Mouse (Mus musculus) kidney, postnatal 4 days (tissue): ENCODE data around the gene Arhgap32.
"Not testable (repeated sequence)": the region's sequence is repeated elsewhere in the genome, so short reads cannot be mapped to it uniquely, and the experiment has no call there.

Source experiments
- DNase-seq, 2 experiments: peaks; one replicate each; pipeline ENCODE4 v3.0.0; 2021; ENCODE audit warnings: mixed read lengths in 2 of 2

Arhgap32 gene

DNA sequence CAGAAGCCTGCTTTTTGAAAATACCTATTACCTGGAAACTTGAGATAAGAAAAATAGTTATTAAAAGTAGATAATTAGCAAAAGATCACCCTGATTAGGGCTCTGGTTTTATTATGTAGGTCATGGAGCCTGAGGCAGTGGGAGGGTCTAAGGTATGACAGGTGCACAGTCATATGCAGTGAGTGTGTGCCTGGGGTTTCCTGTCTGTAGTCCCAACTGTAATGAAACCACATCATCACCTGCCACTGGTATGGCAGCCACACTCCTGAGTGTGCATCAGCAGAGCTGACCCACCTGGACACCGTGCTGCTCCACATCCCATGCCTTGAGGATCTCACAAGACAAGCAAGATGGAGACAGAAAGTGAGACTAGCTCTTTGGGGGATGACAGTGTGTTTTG, at the start of gene Arhgap32:
Arhgap32 (plus strand) TSS at position 351 of the 400 bp plus-strand sequence.
- no peak for DNase-seq

DNA sequence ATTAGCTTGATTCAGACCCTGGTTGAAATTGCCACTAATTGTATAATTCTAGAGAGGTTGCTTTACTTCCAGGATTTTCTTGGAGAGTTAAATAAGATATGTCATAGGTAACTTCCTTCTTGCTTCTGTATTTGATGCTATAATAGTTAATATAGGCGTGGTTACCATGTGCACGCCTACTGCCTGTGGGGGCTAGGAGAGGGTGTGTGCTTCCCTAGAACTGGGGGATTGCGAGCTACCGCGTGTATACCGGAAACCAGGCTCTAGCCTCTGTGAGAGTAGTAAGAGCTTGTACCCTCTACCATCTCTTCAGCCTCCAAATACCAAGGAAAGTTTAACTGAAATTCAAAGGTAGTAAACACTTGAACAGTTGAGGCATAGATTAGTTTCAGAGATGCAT, 43.2 kb upstream of the Arhgap32 start:
- no peak for DNase-seq

DNA sequence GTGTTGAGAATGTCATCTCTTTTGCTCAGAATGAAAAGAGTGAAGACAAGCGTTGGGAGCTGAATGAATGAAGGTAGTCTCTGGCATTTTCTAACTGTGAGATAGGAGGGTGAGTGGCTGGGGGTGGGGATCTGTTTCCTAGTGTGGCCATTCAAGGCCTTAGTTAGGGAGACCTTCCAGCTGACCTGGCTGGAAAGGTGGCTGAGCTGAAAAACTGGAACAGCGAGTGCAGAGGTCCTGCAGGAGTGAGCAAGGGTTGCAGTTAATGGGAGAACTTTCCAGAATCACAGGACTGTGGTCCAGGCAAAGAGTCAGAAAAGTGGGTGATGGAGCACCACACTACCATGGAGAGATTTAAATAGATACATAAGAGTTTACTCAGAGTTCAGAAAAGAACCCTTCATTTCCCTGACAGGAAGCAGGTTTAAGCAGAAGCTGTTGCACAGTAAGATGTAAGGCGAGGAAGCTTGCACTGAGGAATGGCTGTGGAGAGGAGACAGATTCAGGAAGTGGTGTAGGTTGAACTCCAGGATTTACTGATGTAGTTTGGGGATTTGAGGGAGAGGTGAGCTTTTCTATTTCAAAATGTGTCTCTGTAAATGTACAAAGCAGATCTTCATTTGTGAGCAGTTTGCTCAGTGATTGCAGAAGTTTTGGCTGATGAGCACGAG, 27.7 kb upstream of the Arhgap32 start:
- DNase-seq: no peak

DNA sequence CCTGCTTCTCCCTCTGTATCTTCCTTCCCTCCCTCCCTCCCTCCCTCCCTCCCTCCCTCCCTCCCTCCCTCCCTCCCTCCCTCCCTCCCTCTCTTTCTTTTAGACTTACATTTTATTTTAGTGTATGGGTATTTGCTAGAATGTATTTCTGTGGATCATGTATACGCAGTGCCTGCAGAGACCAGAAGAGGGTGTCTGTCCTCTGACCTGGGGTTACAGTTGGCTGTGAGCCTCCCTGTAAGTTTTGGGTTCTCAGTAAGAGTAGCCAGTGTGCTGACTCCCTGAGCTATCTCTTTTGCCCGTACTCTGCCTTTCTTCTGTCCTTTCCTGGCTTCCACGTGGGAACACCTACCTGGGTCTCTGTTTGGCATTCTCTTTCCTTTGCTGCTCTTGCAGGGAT, 27.1 kb upstream of the Arhgap32 start:
- DNase-seq: peak in 1 of 2 experiments; percentile 21

DNA sequence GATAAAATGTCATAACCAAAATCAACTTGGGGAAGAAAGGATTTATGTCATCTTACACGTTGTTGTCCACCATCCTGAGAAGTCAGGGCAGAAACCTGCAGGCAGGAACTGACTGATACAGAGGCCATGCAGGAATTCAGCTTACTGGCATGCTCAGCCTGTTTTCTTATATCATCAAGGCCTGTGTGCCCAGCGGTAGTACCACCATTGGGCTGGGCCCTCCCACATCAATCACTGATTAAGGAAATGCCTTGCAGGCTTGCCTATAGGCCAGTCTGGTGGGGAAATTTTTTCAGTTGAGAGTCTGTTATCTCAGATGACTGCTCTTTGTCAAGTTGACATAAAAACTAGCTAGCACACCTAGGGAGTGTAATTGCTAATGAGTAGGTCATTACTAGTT, 22.5 kb upstream of the Arhgap32 start:
- no peak for DNase-seq

DNA sequence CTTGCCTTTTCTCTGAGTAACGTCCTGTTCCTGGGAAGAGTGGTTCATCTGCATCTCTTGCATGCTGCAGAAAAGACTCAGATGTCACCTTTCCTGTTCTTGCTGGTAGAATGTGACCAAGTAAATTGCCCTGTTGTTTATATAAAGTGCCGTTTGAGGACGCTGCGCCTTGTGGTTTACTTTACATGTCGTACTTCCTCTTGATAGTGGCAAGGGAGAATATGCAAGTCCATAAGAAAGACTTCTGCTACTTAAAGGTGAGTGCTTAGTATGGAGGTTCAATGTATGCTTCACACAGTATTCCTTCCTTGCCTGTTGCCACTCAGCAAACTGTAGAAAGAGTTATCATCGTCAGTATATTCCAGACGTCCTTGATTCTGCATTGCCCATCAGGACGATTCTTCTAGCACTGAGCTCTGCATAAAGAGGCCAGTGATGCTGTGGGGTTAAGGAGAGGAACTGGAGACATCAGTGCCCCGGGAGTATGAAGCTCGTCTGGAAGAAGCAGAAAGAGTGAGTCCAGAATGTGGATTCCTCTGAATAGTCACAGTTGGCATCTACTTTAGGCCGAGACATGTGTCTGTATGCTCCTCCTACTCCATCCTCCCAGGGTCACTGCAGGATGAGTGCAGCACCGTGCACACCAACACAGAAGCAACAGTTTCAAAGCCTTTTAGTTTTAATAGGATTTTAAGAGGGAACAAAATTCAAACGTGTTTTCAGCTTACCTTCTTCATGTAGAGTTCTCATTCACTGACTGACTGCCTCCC, 21.4 kb upstream of the Arhgap32 start:
- DNase-seq: no peak

DNA sequence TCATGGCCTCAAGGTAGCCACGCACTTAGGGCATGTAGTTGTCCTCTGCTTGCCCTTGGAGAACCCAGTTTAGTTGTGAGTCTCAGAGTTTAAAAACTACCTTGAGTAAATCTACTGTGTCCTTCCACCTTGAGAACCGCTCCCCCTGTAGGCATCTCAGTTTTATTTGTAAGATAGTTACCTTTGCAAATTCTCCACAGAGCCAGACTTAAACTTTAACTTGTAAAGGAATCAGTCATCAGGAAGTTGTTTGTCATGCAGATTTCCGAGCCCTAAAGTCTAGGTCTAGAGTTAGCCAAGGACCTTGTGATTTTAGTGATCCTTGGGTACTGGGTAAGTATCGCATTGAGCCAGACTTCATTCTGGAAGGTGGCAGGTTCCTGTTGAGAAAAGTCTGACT, 20.4 kb upstream of the Arhgap32 start:
- DNase-seq: no peak

DNA sequence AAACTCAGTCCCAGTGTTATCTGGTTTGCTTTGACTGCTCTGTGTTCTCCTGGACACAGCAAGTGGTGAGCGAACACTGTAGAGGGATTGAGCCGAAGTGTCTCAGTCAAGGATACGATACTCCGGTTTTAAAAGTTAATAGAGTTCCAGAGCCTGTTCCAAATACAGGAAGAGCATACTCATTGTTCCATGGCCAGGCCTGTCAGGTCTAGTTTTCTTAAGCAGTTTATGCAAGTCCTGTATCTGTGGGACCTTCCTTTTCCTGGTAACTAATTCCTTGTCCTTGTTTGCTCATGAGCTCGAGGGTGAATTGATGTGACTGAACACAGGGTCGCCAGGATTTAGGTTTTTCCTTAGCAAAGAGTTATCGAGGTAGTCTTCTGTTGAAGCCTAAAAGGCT, 19.4 kb upstream of the Arhgap32 start:
- DNase-seq: no peak

DNA sequence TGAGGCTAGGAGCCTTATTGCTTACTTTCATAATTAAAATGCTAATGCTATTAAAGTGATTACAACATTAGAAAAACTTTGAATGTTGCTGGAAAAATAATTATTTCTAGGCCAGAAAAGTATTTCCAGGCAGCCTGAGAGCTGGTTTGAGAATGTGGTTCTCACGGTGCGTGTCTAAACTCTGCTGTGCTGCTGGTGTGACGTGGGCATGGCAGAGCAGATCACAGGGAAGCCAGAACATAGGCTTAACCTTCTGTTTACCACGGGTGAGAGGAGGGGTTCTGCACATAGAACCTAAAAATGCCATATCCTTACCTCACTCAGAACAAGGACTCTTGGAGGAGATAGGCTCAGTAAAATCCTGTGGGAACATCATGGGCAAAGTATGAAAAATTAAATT, 18.8 kb upstream of the Arhgap32 start:
- no peak for DNase-seq

DNA sequence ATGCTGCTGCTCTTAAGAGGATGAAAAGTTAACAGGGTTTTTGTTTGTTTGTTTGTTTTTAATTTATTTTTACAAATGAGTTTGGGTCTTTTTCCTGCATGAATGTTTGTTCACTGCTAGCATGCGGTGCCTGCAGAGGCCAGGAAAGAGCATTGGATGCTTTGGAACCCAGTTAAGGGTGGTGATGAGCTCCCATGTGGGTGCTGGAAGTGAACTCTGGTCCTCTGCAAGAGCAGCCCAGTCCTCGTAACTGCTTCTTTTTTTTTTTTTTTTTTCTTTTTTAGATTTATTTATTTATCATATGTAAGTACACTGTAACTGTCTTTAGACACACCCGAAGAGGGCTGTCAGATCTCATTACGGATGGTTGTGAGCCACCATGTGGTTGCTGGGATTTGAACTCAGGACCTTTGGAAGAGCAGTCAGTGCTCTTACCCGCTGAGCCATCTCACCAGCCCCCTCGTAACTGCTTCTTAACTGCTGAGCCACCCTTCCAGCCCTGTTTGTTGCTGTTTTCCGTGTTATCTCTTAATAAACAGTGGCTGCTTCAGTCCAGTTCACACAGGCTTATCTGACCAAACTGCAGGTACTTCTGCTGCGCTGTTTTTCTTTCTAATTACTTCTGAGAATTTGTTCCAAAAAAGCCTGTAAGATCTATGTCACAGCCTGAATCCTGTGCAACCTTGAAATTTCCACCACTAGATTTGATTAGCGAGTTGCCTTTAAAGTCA, 17.3 kb upstream of the Arhgap32 start:
- DNase-seq: no peak

DNA sequence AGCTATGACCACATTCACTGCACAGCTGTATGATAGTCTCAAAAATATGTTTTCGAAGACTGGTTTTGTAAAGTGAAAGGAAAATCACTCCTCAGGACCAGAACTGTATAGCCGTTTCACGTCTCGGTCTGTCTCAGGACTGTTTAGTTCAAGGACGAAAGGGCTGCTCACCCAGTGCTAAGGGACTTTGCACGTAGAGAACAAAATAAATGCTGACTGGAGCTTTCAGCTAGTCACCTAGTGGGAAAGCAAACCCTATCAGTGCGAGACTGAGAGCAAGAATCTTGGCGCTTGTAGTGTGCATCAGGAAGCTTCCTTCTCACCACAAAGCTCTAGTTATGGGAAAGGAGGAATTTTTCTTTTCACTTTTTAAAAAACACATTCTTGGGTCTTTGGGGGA, 15.4 kb upstream of the Arhgap32 start:
- no peak for DNase-seq

DNA sequence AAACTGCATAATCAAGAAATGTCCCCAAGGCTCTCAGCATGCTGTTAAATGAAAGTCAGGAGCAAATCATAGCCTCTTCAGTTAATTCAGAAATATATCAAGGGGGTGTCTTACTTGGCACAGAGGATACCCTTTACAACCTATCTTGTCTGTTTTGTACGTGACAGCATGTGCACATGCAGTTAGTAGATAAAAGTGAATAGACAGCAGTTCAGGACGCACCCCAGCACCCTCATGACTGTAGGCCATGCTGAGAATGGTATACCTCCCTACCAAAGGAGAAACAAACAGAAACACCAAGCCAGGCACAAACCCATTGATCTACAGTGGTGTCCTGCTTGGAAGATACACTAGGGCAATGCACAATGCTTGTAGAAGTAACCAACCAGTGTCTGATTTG, 14.4 kb upstream of the Arhgap32 start:
- DNase-seq: no peak

DNA sequence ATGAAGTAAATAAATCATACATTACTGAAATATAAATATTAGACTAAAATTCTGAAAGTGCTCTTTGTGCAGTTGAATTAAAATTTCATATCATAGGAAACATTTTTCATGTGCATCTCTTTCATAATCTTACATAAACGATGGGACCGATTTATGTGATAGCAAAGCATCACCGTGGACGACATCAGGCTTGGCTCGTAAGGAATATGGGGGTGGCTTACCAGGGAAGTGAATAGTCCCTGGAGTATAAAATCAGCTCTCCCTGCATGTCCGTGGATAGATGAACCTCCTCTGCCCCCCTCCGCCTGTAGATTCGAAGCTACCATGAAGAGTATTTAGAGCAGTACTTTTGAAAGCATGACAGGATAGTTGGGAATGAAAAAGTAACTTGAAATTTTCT, 11.3 kb upstream of the Arhgap32 start:
- DNase-seq: no peak

DNA sequence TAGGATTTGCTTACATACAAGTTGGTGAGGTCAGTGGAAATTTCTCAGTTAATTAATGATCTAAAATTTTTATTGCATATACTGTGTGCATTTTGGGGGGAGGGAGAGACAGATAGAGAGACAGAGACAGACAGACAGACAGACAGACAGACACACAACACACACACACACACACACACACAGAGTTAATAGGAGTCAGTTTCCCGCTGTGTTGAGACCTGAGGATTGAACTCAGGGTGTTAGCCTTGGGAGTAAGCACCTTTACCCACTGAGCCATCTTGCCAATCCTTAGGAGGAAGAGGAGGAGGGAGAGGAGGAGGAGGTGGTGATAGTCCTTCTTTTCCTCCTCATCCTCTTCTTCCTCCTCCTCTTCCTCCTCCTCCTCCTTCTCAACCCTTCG, 5.6 kb upstream of the Arhgap32 start:
- DNase-seq: no peak

DNA sequence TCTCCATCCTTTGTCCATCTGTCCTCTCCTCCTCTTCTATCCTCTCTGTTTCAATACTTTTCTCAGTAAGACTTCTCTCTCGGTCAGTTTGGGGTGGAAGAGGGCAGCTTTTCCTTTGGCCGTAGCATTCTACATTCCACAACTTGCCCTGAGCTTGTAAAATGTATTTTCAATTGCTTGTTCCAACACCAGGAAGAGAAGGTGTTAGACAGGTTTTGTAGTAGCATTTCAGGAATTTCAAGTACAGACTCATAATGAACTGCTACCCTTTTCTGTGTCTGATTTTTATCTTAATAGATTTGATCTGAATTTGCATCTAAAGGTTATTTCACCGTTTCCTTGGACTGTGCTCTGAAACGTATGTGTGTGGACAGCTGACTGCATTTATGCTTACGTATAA, 336 bp downstream of the Arhgap32 start:
- DNase-seq: no peak

DNA sequence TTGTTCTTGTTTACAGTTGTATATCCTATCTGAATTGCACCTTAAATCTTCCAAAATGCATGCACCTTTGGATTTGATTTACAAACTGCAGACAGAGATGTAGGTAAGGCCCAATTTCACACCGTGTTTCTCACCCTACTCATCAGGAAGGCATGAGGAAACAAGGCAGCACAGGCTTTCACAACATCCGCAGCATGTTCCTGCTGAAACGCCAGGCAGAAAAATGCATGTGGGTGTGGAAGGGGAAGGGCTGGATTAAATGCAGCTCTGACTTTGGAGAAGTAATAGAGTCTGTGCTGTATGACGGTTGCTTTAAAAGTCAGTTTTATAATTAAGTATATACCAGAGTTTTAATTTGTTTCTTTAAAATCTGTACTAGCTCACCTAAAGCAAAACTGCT, 1.9 kb downstream of the Arhgap32 start:
- no peak for DNase-seq

DNA sequence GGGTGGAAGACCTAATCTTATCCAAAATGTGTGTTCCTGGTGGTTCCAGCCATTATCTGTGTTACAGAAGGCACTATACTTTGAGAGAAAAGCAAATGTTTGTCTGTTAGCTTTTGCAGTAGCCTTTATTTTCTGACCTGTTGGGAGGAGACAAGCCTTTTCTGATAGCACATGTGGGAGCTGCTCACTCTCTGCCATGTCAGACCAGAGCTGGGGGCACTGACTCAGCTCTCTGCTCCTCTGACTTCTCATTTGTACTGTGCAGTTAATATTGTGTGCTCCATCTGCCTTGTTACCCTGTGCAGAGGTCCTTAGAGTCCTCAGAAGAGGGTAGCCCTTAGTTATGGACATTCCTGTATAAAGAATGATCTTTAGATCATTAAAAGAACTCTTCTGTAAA, 2.5 kb downstream of the Arhgap32 start:
- DNase-seq: no peak

DNA sequence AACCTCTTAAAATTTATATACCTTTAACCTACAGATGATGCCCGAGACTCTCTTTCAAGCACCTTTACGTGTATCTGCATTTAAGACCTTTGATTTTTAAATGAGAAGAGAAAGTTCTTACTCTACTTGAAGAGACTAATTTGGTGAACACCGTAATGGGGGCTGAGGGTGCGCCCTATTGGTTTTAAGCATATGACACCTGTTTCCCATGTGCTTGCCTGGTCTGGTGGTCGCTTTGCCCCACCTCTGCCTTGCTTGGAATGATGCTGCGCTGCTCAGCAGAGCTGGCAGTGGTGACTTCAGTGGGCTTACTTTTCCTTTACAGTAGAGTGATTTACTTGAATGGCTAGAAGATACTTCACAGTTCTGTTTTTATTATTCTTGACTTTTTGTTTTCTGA, 3.6 kb downstream of the Arhgap32 start:
- no peak for DNase-seq

DNA sequence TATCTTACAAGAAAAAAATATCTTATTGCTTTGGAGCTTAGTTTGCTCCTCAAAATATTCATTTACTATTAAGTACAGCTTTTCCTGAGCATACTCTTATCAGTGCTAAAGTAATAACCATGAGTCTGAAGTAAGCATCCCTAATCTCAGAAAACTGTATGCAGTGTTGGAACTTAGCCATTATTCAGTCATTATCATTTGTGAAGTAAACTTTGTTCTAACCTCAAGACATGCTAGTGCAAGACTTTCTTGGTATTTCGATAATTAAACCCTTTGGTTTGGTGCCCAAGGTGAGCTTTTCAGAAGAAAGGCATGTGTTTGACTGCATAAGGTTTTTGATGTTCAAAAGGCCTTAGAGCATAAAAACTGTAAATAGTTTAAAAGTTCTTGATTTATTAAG, 4.2 kb downstream of the Arhgap32 start:
- no peak for DNase-seq

DNA sequence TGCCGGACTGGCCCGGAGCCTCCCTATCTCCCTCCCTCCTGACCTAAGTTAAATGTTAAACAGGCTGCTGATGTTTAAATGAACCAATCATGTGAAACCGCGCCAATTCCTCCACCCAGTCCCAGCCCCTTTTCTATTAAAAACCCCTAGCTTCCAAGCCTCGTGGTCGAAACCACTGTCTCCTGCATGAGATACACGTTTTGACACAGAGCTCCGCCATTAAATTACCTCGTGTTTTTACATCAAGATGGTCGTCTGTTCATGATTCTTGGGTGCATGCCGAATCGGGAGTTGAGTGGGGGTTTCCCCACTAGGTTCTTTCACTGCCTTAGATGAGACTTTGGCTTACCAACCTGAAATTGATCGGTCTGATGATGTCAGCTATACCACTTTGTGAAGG, 5.3 kb downstream of the Arhgap32 start:
- not testable (repeated sequence) for DNase-seq

DNA sequence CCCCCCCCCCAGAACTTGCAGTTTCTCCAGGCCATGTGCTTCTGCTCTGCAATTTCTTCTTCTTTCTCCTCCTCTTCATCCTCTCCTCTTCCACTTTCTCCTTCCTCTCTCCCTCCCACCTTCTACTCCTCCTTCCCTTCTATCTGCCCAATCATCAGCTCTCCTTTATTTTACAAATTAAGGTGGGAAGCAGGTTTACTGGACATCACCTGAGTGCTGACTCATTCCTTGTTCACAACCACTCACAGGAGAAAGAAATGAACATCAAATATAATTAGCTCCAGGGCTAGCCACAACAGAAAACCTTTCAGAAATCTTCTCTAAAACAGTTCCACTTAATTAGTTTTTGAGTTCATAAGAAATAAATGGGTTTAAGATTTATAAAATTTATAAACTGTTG, 20.3 kb downstream of the Arhgap32 start:
- DNase-seq: no peak

DNA sequence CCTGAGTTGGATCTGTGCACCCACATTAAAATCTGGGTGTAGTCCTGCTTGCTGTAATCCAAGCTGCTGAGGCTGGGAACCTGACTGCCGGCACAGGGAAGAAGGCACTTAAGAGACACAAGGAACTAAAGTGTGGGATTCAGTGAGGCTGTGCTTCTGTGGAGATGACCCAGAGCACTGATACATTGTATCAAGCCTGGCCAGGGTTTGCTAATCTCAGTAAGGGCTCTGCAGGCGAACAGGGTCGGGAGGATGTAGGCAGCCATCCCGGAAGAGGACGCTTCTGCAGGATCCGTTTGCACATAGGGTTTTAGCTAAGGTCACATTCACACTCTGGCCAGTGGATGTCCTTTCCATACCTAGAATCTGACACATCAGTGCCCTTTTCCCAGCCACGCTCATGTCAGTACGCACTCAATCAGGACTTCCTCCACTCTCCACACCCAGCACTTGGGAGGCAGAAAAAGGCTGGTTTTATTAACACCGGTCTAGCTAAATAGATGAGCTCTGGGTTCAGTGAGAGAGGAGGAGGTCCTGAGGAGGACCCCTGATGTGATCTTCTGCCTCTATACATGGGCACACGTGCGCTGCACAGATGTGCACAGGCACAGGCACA, 20.9 kb downstream of the Arhgap32 start:
- no peak for DNase-seq

DNA sequence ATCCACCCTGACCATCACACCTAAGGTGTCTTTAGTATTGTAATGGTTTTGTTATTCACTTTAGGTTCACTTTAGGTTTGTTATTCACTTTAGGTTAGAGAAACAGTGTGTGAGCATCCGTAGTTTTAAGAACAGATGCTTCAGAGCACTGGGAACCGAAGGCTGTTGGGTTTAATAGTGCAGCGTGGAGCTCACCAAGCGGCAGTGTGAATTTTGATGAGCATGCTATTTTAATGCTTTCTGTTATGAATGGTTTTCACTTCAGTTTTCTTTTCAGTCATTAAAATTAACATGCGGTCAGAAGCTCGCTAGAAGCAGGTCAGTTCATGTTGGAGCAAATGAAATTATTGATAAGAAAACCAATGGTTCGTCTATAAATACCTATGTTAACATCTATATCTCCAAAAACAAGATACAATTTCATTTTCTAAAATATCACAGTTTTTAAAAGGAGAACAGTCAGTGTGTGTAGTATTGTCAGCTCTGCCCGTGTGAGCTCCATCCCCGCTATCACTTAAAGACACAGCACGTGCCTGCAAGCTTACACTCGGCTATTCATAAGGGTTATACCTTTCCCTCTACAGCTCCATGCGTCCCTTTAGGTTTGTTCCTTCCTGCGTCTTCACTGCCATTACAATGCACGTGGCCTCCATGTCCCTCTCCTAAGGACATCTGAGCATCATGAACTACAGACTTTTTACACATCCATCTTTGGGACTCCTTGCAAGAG, 21.9 kb downstream of the Arhgap32 start:
- no peak for DNase-seq
